Mouse (Mus musculus) left cerebral cortex, adult 11 months (tissue): ENCODE results near the gene Gm15128.
"Not testable (repeated sequence)": the region's sequence is repeated elsewhere in the genome, so short reads cannot be mapped to it uniquely, and the experiment has no call there.

ENCODE experiments used
- DNase-seq: peaks from one replicate; pipeline ENCODE4 v3.0.0; 2022; ENCODE audit warnings: low spot score

Gm15128 gene

GRCm38 (mm10) chrX:147765691-147766090 lies at the start of gene Gm15128:
Gene Gm15128 (plus strand): TSS chrX:147765991.
- not testable (repeated sequence) for DNase-seq
